Mouse (Mus musculus) bone marrow macrophage, adult 2 months (primary cell): ENCODE measurements around the gene Sv2b. TPM values are rescaled to one million over a fixed set of nuclear protein-coding genes. Genes with fewer than 3 reads are reported as not detected.
"Not testable (repeated sequence)": the region's sequence is repeated elsewhere in the genome, so short reads cannot be mapped to it uniquely, and the experiment has no call there.

Experiments used
- H3K27ac ChIP-seq: 2 replicates; pipeline ENCODE4 v1.5.1; 2012; ENCODE audit warnings: low read depth, low read length; ENCODE audit not compliant: insufficient read depth
- H3K4me1 ChIP-seq: 2 replicates; pipeline ENCODE4 v1.6.1; 2012; ENCODE audit warnings: low read length; ENCODE audit not compliant: control insufficient read depth, insufficient read depth
- H3K4me3 ChIP-seq: 2 replicates; pipeline ENCODE4 v1.5.1; 2012; ENCODE audit warnings: mild to moderate bottlenecking, low read length, moderate library complexity; ENCODE audit not compliant: insufficient read depth
- CTCF ChIP-seq: IDR thresholded peaks from 2 replicates; pipeline ENCODE4 v1.5.1; 2012; ENCODE audit warnings: low read depth, mild to moderate bottlenecking, low read length, moderate library complexity
- POLR2A ChIP-seq: IDR thresholded peaks from 2 replicates; pipeline ENCODE4 v1.6.1; 2012; ENCODE audit warnings: mild to moderate bottlenecking, low read depth, low read length, borderline replicate concordance
- polyA plus RNA-seq: library from polyadenylated mRNA; stranded (reverse); fragments of >200 nt; gene quantifications from 2 replicates; pipeline ENCODE4 v1.2.4, GENCODE M21; 2012; ENCODE audit not compliant: missing spikeins, insufficient read depth, insufficient read length

The Sv2b gene
- polyA plus RNA-seq, 1 experiment: not detected

DNA sequence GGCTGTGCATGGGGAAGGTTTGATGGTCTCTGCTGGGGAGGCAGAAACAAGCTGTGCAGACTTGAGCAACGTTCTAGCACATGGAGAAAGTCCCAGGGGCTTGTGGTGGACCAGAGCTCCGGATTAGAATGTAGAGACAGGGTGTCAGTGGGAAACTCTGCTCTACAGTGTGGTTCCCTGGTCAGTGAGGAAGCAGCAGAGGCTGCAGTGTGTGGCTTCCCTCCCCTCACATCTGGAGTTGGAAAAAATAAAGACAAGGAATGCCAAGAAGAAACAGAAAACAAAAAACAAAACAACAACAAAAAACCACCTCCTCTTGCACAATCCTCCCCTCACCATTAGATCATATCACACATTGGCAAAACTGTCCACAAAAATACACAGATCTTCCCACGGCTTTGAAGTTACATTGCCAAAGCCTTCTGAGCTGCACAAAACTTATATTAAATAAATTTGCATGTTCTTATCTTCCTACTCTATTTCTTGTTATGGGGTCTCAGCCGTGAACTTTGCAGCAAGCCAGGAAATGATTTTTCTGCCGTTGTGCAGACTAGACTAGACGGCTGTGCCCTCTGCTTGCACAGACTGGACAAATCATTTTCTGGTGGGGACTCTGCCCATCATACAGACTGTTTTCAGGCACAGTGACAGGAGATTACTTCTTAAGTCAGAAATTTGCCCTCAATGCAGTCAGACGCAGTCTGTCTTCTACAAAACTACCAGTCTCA, 86.2 kb downstream of the Sv2b start:
- no peak overlapping the region for H3K27ac ChIP-seq
- TF ChIP-seq POLR2A: no peak
- TF ChIP-seq CTCF: no peak
- no peaks in the 10 kb centered on the region for H3K4me1 ChIP-seq
- H3K4me3 ChIP-seq: no peak overlapping the region

DNA sequence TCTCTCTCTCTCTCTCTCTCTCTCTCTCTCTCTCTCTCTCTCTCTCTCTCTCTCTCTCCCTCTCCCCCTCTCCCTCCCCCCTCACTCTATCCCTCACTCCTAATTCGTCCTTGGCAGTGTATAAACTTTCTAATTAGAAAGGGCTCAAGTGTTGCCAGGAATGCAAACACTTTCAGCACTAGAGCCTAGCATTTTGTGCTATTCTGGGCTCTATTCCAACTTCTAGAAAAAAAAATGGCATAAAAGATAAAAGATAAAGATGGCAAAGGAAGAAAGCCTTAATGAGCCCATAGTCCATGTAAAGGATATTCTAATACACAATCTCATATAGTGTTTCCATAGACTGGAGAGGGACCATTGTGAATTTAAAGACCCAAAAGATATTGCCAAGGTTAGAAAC, 88.3 kb downstream of the Sv2b start:
- TF ChIP-seq POLR2A: no peak
- TF ChIP-seq CTCF: no peak
- Histone ChIP-seq H3K4me1 (no peaks in the 10 kb centered on the region), H3K27ac (no peak overlapping the region)

DNA sequence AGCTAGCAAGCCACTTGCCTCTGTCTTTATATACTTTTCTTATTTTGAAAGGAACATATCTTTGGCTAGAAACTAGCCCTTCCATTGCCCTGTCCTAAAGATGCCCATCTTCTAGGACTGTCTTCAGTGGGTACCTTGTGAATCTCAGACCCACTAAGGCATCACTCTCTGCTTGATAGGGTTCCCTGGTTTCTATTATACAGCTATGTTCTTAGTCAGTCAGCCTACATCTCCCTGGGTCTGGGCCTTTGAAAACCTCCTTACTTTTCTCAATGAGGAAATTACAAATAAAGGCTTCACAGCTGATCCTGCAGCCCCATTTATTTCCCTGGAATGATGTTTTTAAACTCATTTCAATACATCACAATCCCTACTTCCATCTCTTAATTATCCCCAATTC, 88.8 kb downstream of the Sv2b start:
- TF ChIP-seq POLR2A (no peak), CTCF (no peak)

More for the DNA sequence above, 88.3 kb downstream of the Sv2b start:
- H3K4me3 ChIP-seq: no peak overlapping the region

DNA sequence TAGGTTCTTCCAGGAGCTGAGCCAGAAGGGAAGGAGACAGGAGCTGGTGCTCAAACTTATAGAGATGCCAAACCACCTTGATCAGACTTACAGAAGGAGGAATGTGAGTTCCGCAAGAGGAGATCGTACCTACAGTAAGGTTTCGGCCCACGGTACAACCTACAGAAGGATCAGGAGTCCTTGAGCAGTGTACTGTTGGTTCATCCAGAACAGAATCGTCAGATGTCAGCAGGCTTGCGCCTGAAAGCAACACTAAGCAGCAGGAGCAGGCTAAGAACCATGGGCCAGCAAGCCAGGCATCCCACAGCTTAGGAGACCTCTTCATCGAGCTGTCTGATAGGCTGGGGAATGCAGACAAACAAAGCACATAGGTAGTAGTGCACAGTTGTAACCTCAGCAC, 92.9 kb downstream of the Sv2b start:
- Histone ChIP-seq H3K4me3 (no peak overlapping the region), H3K4me1 (no peaks in the 10 kb centered on the region), H3K27ac (no peak overlapping the region)
- no peak for TF ChIP-seq POLR2A
- no peak for TF ChIP-seq CTCF

More for the DNA sequence above, 88.8 kb downstream of the Sv2b start:
- no peak overlapping the region for H3K4me3 ChIP-seq
- H3K4me1 ChIP-seq: no peaks in the 10 kb centered on the region
- no peak overlapping the region for H3K27ac ChIP-seq

DNA sequence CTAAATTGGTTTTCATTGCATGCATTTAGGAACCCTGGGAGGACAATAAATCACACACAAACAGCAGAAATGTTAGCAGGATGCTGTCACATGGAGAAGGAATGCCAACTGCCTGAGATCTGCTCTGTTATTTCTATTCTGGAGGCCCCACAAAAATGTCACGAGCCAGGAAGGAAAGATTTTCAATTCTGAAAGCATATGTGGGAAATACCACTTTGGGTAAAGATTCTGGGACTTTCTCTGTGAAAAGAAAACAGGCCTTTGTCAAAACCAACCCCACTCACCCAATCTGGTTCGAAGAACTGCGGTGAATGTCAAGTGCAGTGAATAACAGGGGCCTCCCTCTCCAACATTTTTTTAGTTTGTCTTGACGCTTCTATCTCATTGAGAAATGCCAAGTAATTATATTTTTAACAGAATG, 99.8 kb downstream of the Sv2b start:
- TF ChIP-seq POLR2A: no peak
- no peak for TF ChIP-seq CTCF
- Histone ChIP-seq H3K4me1 (no peaks in the 10 kb centered on the region), H3K27ac (no peak overlapping the region), H3K4me3 (no peak overlapping the region)

DNA sequence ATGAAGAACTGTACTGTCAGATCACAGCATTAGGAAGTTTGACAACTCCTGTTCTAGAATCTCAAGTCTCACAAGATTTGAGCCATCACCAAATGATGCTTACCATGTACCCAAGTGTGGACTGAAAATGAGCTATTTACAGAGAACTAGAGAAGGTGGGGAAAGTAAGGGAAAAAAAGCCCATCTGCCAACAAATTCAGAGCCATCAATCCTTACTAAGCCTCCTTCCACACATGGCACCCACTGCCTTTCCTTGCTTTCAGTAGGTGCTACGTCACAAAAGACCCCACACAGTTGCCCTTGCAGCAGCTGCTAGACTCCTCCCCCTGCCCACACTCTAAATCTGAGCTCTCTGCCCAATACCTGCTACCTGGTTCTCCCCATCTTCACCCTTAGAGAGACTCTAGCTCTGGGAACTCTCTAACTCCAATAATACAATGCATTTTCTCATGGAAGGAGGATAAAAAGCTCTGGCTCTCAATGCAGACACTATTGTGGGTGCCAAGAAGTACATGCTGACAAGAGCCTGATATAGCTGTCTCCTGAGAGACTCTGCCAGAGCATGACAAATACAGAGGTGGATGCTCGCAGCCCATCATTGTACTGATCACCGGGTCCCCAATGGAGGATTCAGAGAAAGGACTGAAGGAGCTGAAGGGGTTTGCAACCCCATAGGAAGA, 101.0 kb downstream of the Sv2b start:
- H3K4me1 ChIP-seq: no peaks in the 10 kb centered on the region
- H3K27ac ChIP-seq: no peak overlapping the region
- no peak for TF ChIP-seq POLR2A
- TF ChIP-seq CTCF: no peak
- H3K4me3 ChIP-seq: no peak overlapping the region

DNA sequence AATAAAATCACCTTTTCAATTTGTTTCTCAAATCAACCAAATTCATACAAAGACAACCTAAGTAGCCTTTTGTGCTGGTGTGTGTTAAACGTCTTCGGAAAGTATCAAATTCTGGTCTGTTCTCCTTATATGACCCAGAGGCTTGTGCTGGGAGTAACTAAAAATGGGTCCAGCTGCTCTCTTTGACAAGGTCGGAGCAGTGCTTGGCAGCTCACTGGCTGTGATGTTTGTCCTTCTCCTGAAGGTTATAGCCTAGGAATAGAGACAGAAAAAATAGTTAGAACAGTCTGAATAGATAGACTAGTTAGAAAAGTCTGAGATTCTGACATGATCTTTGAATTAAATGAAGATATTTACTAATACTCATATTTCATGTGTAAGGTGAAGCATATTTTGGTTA, 102.4 kb downstream of the Sv2b start:
- TF ChIP-seq POLR2A: no peak
- no peak for TF ChIP-seq CTCF
- Histone ChIP-seq H3K4me3 (no peak overlapping the region), H3K4me1 (no peaks in the 10 kb centered on the region), H3K27ac (no peak overlapping the region)

DNA sequence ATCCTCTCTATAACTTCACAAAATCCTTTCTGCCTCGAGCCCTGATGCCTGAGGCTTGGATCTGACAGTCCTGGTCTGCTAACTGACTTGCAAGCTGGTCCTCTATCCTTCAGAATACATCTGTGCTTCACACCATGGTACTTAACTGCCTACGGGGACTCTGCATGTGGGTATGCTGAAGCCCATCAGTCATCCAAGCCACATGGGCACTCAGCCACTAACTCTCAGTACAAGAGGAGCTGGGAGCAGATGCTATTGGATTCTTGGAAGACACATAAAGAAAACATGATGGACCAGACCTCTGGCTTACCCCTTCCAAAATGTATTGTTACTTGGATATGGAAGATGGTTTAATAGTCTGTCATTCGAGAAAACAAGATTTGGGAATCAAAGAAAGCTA, 103.7 kb downstream of the Sv2b start:
- Histone ChIP-seq H3K27ac (no peak overlapping the region), H3K4me3 (no peak overlapping the region), H3K4me1 (no peaks in the 10 kb centered on the region)
- TF ChIP-seq POLR2A (no peak), CTCF (no peak)

DNA sequence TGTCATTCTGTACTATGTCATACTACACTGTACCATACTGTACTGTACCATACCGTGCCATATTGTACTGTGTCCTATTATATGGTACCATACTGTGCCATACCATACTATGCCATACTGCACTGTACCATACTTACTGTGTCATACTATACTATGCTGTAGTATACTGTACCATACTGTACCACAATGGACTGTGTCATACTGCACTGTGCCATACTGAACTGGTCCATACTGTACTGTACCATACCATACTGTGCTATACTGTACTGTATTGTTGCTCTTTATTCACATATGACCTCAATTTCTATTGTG, 114.2 kb downstream of the Sv2b start:
- H3K27ac ChIP-seq, H3K4me3 ChIP-seq, H3K4me1 ChIP-seq: not testable (repeated sequence)

DNA sequence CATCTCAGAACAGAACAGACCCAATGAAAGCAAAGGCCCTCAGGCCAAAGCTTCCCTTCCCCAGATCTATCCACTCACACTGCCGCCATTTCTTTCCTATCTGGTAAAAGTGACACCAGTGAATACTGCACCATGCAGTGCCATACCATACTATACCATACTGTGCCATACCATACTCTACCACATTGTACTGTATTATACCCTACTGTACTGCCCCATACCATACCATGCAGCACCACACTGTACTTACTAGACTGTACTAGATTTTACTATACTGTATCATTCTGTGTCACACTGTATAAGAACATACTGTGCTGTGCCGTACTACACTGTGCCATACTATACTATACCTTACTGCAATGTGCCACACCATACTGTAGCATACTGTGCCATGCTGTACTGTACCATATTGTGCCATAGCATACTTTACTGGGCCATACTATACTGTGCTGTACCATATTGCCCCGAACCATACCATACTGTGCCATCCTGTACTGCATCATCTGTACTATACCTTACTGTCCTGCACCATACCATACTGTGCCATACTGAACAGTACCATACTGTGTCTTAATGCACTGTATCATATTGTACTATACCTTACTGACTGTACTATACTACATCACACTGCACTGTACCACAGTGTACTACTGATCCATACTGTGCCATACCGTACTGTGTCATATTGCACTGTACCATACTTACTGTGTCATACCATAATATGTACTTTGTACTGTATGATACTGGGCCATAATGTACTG, 114.7 kb downstream of the Sv2b start:
- H3K27ac ChIP-seq: no peak overlapping the region
- TF ChIP-seq POLR2A (no peak), CTCF (no peak)
- H3K4me1 ChIP-seq: no peaks in the 10 kb centered on the region
- no peak overlapping the region for H3K4me3 ChIP-seq
